Mouse (Mus musculus) adrenal gland (tissue): ENCODE measurements around the gene Fam241a.

ENCODE experiments used
- intact Hi-C: fragments of 180-260 bp; cut with DNase I; formaldehyde crosslinking; loops from one replicate; pipeline ENCODE4 v1.15.1; 2025

Gene Fam241a

GRCm38 (mm10) chr3:127879968-127880367, 16.2 kb downstream of the Fam241a start:
- intact Hi-C loops: no loop called here

DNA sequence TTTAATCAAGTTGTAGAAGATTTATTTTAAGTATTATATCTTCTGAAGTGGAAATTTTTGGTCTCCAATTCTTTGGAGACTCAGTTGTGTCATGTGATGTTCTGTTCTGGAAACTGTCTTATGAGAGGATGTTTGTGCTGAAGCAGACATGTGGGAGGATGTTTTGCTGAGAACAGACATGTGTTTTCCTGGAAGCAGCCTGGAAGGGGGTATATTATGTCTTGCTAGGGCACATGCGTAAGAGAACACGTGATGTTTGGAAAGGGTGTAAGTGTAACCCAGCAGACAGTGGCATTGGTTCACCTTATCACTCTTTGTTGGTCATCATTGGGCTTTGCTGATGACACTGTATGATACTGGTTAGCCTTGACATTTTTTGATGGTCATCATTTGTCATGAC, 20.6 kb downstream of the Fam241a start:
- intact Hi-C loops: no loop called here

DNA sequence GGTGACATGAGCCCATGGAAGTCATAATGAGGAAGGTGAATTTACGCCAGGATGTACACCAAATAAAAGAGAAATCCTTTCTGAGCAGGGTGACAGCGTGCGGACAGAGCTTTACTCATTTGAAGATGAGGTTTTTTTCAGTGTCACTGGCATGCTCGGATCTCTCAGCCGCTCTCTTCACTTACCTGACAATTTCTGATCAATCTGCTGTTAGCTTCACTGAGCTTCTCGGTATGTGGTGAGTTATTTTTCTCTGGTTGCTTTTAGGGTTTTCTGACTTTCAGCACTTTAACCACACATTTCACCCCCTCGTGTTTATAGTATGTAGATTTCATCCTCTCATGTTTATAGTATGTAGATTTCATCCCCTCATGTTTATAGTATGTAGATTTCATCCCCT, 21.1 kb downstream of the Fam241a start:
- intact Hi-C loops: no loop called here

GRCm38 (mm10) chr3:127874254-127874883, 21.8 kb downstream of the Fam241a start:
- intact Hi-C loops: no loop called here

- intact Hi-C loops: no loop called here
Measured at GRCm38 (mm10) chr3:127871575-127871974, 24.5 kb downstream of the Fam241a start.

- intact Hi-C loops: no loop called here
Measured at GRCm38 (mm10) chr3:127868880-127869279, 27.2 kb downstream of the Fam241a start.

DNA sequence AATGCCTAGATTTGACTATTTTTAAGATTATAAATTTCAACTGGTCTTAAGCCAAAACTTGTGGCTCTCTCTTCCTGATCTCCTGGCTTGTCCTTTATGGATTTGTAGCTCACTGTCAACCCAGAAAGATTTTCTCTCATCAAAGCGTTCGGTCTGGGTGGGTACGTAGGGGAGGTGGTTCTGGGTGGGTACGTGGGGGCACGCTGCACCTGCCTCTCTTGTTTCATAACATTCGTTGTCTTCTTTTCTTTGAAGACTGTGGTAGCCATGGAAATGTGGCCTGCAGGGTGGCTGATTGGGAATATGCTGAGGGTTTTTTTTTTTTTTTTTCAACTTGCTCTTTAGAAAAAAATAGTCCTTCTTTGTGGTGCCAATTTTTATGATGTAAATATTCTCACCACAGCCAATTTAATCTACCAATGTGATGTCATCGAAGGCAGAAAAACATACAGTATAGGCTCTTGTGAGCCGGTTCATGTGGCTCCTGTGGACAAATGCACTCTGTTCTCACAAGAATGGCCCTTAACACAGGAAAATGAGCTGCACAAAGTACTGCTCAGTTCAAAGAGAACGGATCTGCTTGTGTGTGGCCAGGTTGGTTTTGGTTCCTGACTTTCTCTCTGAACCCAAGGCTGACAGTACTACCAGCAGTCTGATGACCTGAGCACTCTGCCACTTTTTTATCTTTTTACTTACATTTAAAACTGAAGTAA, 27.9 kb downstream of the Fam241a start:
- intact Hi-C loops: no loop called here

GRCm38 (mm10) chr3:127864242-127864641, 31.9 kb downstream of the Fam241a start:
- intact Hi-C loops: no loop called here

- intact Hi-C loops: no loop called here
Measured at GRCm38 (mm10) chr3:127863571-127863970, 32.6 kb downstream of the Fam241a start.

DNA sequence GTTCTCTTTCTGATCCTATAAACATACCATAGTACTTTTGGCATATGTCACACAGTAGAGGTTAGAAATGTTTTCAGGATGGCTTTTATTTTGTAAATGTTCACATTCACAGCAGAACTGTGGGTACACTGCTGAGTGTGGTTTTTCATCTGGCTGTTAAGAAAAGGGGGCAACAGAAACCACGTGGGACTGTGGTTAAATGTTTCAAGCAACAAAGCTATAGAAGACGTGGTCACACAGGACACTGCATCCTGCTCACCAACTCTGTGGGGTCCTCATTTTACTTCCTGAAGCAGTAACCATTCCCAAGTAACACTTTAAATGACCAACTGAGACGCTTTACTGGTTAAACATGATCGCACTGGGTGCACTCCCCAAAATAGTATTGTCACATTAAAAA, 33.6 kb downstream of the Fam241a start:
- intact Hi-C loops: no loop called here

DNA sequence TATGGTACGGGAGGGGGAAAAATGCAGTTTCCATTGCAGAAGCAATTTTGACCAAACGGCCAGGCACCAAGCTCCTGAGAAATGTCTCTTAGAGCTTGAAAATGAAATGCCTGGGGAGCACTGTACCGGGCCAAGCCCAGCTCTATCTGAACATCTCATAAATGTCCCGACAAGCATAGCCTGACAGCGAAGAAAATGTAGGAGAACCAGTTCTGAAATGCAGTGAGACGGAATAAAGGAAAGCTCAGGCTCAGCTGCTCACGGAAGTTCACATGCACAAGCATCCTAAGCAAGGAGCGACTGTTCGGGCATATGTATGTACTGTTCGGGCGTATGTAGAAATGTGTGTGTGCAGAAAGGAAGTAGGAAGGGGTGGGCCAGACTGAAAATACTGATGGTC, 34.8 kb downstream of the Fam241a start:
- intact Hi-C loops: no loop called here

DNA sequence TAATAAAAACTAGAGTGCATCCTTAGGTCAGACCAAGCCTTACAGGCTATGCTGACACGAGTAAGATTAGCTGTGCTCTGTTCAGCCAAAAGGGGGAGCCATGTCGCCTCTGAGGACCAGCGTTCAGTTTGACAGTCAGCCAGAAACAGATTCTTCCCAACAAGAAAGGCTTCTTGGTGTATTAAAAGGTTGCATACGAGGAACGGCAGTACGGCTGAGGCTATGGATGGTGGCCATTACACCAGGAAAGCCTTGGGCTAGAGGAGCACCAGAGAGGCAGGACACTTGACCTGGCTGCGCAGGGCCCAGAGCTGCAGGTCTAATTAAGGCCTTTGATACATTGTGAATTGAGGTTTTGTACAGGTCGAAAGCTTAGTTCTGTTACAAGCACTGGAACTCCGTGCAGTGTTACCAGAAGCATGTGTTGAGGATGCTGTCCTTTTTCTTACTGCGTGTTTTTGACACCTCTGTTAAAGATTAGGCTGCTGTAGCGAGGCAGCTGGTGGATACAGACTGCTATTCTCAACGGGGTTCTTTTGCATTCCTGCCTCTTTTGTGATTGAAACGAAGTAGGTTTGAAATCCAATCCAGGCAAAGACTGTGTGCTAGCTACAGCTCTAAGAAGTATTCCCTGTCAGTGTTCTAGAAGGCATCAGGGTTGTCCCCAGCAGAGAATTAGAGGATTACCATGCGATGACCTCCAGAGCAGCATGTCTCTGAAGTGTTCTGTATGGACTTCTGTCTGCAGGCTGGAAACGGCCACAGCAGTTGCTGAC, 42.5 kb downstream of the Fam241a start:
- intact Hi-C loops: loop anchor here (1.0 kb wide), 1 partner anchor 94 kb away; no protein-coding TSS in a partner anchor

GRCm38 (mm10) chr3:127852722-127853121, 43.4 kb downstream of the Fam241a start:
- intact Hi-C loops: loop anchor here (1.0 kb wide), 1 partner anchor 95 kb away; no protein-coding TSS in a partner anchor

GRCm38 (mm10) chr3:127850776-127851646, 45.1 kb downstream of the Fam241a start:
- intact Hi-C loops: no loop called here

- intact Hi-C loops: loop anchor here (10.0 kb wide), 1 partner anchor 345 kb away; no protein-coding TSS in a partner anchor
Measured at GRCm38 (mm10) chr3:127849922-127850321, 46.2 kb downstream of the Fam241a start.

DNA sequence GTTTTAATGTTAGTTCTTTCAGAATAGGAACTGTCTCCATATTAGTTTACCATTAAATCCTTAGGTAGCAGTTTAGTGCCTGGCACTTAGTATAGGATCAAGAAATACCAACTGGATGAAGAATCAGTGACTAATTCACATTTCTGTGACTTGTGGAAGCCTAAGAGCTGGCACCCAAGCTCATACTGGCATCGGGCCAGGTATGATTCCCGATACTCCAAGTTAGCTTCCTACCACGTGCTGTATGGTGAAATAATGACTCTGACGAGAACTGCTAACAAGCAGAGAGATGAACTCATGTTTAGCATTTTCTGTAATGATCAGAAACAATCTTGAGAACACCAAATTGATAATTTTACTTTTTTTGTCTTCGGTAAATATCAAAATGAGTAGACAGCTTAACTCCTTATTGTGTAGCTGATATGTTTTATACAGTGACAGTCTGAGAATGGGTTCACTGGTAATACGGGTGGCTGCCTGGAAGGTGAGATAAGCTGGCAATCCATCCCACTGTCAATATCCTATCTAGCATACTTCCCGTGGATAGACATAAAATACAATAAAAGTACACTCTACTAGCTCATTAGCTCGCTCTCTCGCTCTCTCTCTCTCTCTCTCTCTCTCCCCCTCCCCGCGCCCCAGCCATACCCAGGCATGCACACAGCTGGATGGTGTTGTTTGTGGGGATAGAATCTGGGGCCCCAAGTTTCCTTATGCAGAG, 47.9 kb downstream of the Fam241a start:
- intact Hi-C loops: loop anchor here (10.0 kb wide), 1 partner anchor 347 kb away; no protein-coding TSS in a partner anchor

GRCm38 (mm10) chr3:127843941-127844327, 52.2 kb downstream of the Fam241a start:
- intact Hi-C loops: loop anchor here (10.0 kb wide), 1 partner anchor 351 kb away; no protein-coding TSS in a partner anchor

- intact Hi-C loops: loop anchor here (10.0 kb wide), 1 partner anchor 351 kb away; no protein-coding TSS in a partner anchor
Measured at GRCm38 (mm10) chr3:127843324-127843940, 52.7 kb downstream of the Fam241a start.

DNA sequence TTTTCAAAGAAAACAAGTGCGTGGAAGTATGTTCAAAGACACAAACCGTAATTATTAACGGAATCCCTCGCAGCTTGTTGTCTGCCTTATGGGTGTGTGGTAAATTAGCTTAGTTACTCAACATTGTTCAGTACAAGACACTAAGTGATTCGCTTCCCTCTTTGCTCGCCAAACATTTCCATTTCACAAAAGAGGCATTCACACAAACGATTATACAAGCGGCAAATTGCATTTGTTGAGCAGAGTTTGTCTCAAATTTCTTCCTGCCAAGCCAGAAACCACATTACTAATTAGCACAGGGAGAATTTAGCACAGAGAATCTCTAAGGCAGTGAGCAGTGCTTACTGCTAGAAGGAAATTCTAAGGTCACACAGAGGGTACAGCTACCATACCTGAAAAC, 54.2 kb downstream of the Fam241a start:
- intact Hi-C loops: loop anchor here (10.0 kb wide), 1 partner anchor 353 kb away; no protein-coding TSS in a partner anchor
